ENCODE assay signal across 9 mouse cellular contexts in the genomic region with DNA sequence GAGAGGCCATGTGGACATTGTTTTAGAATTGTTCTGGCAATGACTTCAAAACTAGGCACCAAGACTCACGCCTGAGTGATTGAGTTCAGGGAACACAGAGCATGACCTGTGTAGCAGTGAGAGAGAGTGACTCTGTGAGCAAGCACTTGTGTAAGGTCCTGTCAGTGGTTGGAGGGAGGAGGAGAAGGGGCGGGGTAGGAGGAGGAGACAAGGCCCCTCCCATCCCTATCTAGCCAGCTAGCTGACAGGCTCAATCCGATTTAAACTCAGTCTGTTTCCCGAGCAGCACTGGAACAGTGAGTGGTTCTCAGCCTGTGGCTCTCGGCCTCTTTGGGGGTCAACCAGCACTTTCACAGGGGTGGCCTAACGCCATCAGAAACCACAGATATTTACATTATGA. TPM values are rescaled to one million over a fixed set of nuclear protein-coding genes. Genes with fewer than 3 reads are reported as not detected.
DNase-seq lines count a peak whose midpoint lies in the region; ATAC-seq lines count a peak whose summit lies in the region.
"Had no signal": no experiment of that assay in that cellular context is flagged by ENCODE, and none has a peak within 500 bp of the region (broad histone marks: within the 10 kb centered on the region; RNA-seq: fewer than 3 reads in every experiment).

No protein-coding gene starts in this region.

- no peak overlapping the region for H3K27ac ChIP-seq in heart, embryonic 11.5 days (ENCODE audit: low read depth, low read length)
- H3K27ac ChIP-seq: macrophage had no signal

- H3K4me3 ChIP-seq in heart, embryonic 11.5 days (ENCODE audit: low read depth, low read length), result no peak overlapping the region

- H3K27me3 ChIP-seq in heart, embryonic 11.5 days (ENCODE audit: control insufficient read depth, insufficient read depth, low read length), result no peaks in the 10 kb centered on the region

- H3K36me3 ChIP-seq in heart, embryonic 11.5 days (ENCODE audit: control insufficient read depth, insufficient read depth, low read length), result peaks cover 7% of the 10 kb centered on the region; the same call in 1 of the 2 replicates

- peak; percentile 81 for ATAC-seq in heart, embryonic 11.5 days (replicated peaks; ENCODE audit: insufficient number of reproducible peaks, low FRiP score, low TSS enrichment)
- no peak for ATAC-seq in activated CD4-positive, CD25-positive, alpha-beta regulatory T cell, adult 4 months

- DNase-seq in gastrocnemius, postnatal 14 days, result peak; percentile 19
- no peak for DNase-seq in gastrocnemius, postnatal 4 days (ENCODE audit: low spot score in 2 of 2)
- peak; percentile 52 for DNase-seq in adrenal gland, postnatal 25 days
- DNase-seq in kidney, postnatal 10 days, result peak; percentile 66
- DNase-seq in mesoderm, embryonic 11.5 days (ENCODE audit: low read depth, low spot score), result peak; percentile 30
- no peak for DNase-seq in gastrocnemius, adult 18-20 months (ENCODE audit: low spot score)

- no peak overlapping the region for H3K9ac ChIP-seq in heart, embryonic 11.5 days (ENCODE audit: low read depth, low read length)

- peaks cover 8% of the 10 kb centered on the region; the same call in 1 of the 2 replicates for H3K4me1 ChIP-seq in heart, embryonic 11.5 days (ENCODE audit: control insufficient read depth, insufficient read depth, low read length)

- no peaks in the 10 kb centered on the region for H3K9me3 ChIP-seq in heart, embryonic 11.5 days (replicated peaks; ENCODE audit: control insufficient read depth, low read length)

- intact Hi-C loops in gastrocnemius, postnatal 14 days (cut with DNase I; ENCODE audit: low total_unique reads), result no loop called here

- H3K4me2 ChIP-seq in heart, embryonic 11.5 days, result 0 out of 2 replicates have a peak overlapping the region, but pooled peaks have one; percentile 16

- 8% methylated on average over 6 of the region's 6 CpGs for WGBS in heart, embryonic 11.5 days (ENCODE audit: insufficient replicate concordance)

RNA-seq across cellular contexts. Expression of a gene that starts 15.9 kb away (rescaled TPM):
- total RNA-seq in gastrocnemius, postnatal 14 days (2021), result 10 to 100 TPM in 1 of 2 experiments, 1 to 10 TPM in 1; 8.0 to 10.7 TPM
- 10 to 100 TPM; 15.1 to 15.5 TPM for total RNA-seq in gastrocnemius, postnatal 4 days (2021)
- 20.4 and 22.5 TPM in 2 replicates for total RNA-seq in adrenal gland, postnatal 25 days (2021)
- polyA plus RNA-seq in heart, embryonic 11.5 days (2014; fragmentation: Nextera tagmentation; extraction: Ambion mirVana), result 11.0 and 13.5 TPM in 2 replicates
- polyA plus RNA-seq in activated CD4-positive, CD25-positive, alpha-beta regulatory T cell, adult 4 months (2017; shearing (Covaris generic)), result 10 to 100 TPM; 14.2 to 18.5 TPM
- total RNA-seq in gastrocnemius, adult 18-20 months (2021), result 10 to 100 TPM; 11.1 to 12.1 TPM

RNA-seq across cellular contexts. Expression of a gene that starts 32.7 kb away (rescaled TPM):
- 1 to 10 TPM; 7.9 to 8.4 TPM for total RNA-seq in gastrocnemius, postnatal 14 days (2021)
- total RNA-seq in gastrocnemius, postnatal 4 days (2021), result 10 to 100 TPM; 15.9 to 20.7 TPM
- 35.0 and 48.6 TPM in 2 replicates for total RNA-seq in adrenal gland, postnatal 25 days (2021)
- polyA plus RNA-seq in heart, embryonic 11.5 days (2014; fragmentation: Nextera tagmentation; extraction: Ambion mirVana), result 25.4 and 28.0 TPM in 2 replicates
- 1 to 10 TPM; 4.4 to 6.2 TPM for polyA plus RNA-seq in activated CD4-positive, CD25-positive, alpha-beta regulatory T cell, adult 4 months (2017; shearing (Covaris generic))
- total RNA-seq in gastrocnemius, adult 18-20 months (2021), result 10 to 100 TPM; 10.4 to 11.9 TPM

RNA-seq across cellular contexts. Expression of a gene that starts 33.2 kb away (rescaled TPM):
- 10 to 100 TPM; 20.2 to 21.4 TPM for total RNA-seq in gastrocnemius, postnatal 14 days (2021)
- 10 to 100 TPM; 47.5 to 49.5 TPM for total RNA-seq in gastrocnemius, postnatal 4 days (2021)
- 41.9 and 43.9 TPM in 2 replicates for total RNA-seq in adrenal gland, postnatal 25 days (2021)
- polyA plus RNA-seq in heart, embryonic 11.5 days (2014; fragmentation: Nextera tagmentation; extraction: Ambion mirVana), result 41.4 and 46.3 TPM in 2 replicates
- polyA plus RNA-seq in activated CD4-positive, CD25-positive, alpha-beta regulatory T cell, adult 4 months (2017; shearing (Covaris generic)), result 1 to 10 TPM; 3.9 to 8.0 TPM
- total RNA-seq in gastrocnemius, adult 18-20 months (2021), result 10 to 100 TPM; 19.7 to 23.0 TPM

RNA-seq across cellular contexts. Expression of a gene that starts 44.2 kb away (rescaled TPM):
- total RNA-seq in gastrocnemius, postnatal 14 days (2021), result under 1 TPM; 0.16 TPM
- under 1 TPM; 0.34 to 0.47 TPM for total RNA-seq in gastrocnemius, postnatal 4 days (2021)
- total RNA-seq in adrenal gland, postnatal 25 days (2021), result 4.1 and 6.4 TPM in 2 replicates
- polyA plus RNA-seq in heart, embryonic 11.5 days (2014; fragmentation: Nextera tagmentation; extraction: Ambion mirVana), result 0.13 and 0.21 TPM in 2 replicates
- polyA plus RNA-seq in activated CD4-positive, CD25-positive, alpha-beta regulatory T cell, adult 4 months (2017; shearing (Covaris generic)), result under 1 TPM; 0.17 to 0.20 TPM
- under 1 TPM; 0.23 to 0.52 TPM for total RNA-seq in gastrocnemius, adult 18-20 months (2021)

Comparison
In these comparisons a context has a peak if more than half of its experiments do, and no peak if none do; other contexts are left out.
1. DNase-seq: peak in gastrocnemius, postnatal 14 days (single experiment), adrenal gland, postnatal 25 days (single experiment), kidney, postnatal 10 days (single experiment) and mesoderm, embryonic 11.5 days (single experiment); none in gastrocnemius, postnatal 4 days (0 of 2) and gastrocnemius, adult 18-20 months (single experiment).